Mouse (Mus musculus): ENCODE data around the gene 1700034J05Rik.

DNA sequence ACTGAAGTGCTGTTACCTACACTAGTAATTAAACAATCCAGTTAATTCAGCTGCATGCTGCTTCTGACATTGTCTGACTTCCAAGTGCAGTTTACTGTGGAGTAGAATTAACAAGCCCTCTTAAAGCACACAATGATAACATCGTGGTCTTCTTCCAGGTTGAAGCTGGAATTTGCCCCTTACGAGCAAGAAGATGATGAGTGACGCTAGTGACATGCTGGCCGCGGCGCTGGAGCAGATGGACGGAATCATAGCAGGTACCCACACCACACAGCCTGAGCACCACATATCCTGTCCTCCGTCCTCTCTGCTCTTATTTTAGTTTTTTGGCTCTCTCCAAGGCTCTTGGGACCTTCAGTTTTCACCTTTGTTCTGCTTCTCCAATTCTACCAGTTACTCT, 22.2 kb upstream of the 1700034J05Rik start:
- TF ChIP-seq POLR2A (IDR thresholded peaks at IDR 0.05; ENCODE audit: control insufficient read depth, low read depth, low read length) (no peak), CTCF (IDR thresholded peaks at IDR 0.05; ENCODE audit: control insufficient read depth, insufficient read depth, insufficient replicate concordance, low read depth, low read length) (no peak)
